Mouse (Mus musculus) testis, postnatal 14 days (tissue): ENCODE results near the gene Lxn.

Source experiments
- DNase-seq: peaks from one replicate; pipeline ENCODE4 v3.0.0; 2021; ENCODE audit warnings: low spot score

Gene Lxn

DNA sequence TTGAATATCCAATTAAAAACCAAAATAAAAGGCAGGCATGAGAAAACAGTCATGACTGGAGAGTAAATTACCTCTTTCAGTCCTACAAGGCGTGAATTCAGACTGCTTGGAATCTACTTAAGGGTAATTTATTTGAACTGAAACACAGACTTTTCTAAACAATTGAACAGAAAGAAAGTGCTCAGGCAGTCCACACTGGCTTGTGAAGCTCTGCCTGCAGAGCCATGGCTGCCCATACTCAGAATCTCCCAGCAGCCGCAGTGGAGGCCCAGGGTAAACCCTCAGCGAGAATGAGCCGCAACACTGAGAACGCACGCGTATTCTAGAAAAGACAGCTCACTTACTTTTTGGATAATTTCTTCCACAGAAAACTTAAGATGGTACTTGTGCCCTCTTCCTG lies 1.7 kb downstream of the Lxn start:
- DNase-seq, result no peak

DNA sequence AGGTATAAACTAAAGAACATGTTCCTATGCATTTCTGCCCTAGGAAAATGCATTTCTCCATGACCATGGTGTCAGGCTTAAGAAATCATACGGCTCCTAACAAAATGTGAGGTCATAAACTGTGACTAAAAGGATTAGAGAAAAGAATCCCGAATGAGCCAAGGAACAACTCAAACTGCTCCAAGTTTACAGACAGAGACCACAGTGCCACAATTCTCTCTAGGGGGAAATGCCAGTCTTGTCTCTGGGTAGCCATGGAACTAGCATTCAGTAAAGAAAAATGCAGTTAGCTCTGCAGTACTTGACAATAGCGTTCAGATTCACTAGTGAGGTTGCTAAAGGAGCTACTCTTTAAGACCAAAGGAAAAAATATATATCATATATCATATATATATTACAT lies 3.8 kb downstream of the Lxn start:
- DNase-seq, result no peak

DNA sequence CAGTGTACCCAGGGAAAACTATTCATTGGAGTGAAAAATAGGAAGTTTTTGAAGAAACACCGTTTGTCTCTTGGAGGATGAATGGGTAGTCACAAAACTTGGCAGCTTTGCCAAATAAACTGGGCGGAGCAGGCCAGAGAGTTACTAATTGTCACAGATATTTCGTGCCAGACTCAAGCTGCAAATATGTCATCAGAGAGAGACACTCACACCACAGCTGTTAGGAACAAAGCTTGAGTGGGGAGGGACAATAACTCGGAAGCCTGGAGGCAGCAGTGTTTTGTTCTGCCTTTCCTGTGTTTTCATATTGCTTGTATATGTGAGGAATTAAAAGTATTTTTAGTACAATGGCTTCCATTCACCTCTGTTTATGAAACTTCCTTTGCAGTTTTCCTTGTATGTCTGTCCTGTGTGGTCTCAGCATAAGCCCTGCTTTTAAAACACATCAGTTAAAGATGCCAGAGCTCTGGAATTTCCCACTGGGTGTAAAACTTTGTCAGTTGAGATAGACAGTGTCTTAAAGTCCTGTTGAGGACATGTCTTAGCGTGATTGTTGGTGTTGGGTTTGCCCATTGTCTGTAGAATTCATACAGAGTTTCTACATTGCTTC lies 13.0 kb downstream of the Lxn start:
- DNase-seq, result no peak

DNA sequence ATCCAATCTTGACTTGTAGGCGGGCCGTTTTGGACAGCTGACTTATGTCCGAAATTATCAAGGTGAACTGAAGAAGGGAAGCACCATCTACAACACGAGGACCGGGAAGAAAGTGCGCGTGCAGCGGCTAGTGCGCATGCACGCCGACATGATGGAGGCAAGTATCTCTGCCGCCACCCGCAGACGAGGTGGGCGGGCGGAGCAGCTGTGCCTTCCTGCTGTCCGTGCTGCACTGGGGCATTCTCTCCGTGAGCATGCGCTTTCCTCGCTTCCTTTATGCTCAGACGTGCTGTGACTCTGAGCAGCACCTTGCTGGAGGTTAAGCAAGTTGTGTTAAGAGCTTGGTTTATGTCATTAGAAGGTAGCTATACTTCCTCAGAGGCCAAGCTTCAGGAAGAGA lies 14.1 kb downstream of the Lxn start:
- DNase-seq, result no peak

DNA sequence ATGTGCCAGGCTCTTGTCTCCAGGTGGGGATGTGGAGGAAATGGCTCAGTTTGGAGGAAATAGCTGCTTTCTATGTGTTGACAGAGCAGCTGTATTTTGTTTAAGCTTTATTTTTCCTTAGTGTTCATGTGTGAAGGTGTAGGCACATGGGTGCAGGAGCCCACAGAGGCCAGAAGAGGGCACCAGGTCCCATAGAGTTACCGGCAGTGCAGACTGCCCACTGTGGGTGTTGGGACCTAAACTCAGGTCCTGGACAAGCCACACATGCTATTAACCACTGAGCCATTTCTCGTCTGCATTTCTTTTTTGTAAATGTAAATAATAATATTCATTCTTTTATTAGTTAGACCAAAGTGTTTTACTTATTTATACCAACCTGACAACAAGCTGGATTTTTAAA lies 16.6 kb downstream of the Lxn start:
- DNase-seq, result no peak

DNA sequence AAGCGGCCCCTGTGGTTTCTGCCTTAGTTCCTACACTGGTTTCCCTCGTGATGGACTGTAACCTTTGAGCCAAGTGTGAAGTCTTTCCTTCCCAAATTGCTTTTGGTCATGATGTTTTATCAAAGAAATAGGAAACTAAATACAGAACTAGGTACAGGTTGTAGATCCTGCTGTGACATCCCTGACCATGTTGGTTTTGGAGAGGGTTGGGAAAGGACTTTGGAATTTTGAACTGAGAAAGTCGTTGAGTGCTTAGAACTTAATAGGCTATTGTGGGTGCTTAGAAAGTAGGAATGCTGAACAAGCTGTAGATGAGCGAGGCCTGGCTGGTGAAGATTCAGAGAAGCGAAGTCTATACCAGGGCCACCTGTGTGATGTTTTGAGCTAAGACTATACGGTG lies 29.7 kb downstream of the Lxn start:
- DNase-seq, result no peak

DNA sequence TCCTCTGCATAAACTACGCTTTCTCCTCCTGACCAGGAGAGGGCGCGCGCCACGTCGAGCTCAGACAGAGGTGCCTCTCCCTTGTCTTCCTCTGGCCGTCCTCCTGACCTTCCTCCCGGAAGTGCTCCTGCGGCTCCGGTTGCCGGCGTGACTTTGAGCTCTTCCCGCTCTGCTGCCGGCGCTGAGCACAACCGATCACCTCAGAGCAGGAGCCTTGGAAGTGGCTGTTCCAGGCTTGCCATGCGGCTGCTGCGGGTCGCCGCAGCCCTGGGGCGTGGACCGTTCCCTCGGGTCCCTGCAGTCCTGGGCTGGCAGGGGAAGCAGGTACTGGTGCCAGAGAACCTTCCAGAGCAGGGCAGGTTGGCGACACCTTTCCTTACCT lies 33.7 kb downstream of the Lxn start, which contains the start of gene Gfm1:
Gene Gfm1, plus strand, starts transcription at position 98 of the 382 bp plus-strand sequence.
- peak; percentile 86 for DNase-seq

DNA sequence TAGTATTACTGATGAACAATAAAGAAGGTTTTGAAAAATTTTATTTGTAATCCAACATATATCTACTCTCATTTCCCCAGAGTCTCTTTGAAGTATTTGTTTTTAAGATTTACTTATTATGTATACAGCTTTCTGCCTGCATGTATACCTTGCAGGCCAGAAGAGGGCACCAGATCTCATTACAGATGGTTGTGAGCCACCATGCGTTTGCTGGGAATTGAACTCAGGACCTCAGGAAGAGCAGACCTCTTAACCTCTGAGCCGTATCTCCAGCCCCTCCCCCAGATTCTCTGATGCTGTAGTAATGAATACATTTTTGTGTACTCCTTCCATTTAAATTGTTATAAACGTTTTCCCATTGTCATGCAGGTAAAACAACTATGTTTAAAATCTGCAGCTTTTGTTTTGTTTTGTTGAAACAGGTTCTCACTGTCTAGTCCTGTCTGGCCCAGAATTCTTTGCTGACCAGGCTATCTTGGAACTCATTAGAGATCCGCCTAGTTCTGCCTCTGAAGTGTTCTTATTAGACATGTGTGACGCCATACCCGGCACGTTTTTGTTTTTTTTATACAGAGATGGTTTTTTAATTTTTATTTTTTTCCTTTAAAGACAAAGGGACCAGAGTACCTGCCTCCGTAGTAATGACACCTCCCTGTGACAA lies 34.3 kb downstream of the Lxn start:
- no peak for DNase-seq
